Mouse (Mus musculus): ENCODE measurements at regions not wholly inside any gene's neighbourhood (a gene's known extent, or its start where the extent isn't known, plus 50 kb on each side); places are given as distances from the start of the nearest gene placed in this dataset.

DNA sequence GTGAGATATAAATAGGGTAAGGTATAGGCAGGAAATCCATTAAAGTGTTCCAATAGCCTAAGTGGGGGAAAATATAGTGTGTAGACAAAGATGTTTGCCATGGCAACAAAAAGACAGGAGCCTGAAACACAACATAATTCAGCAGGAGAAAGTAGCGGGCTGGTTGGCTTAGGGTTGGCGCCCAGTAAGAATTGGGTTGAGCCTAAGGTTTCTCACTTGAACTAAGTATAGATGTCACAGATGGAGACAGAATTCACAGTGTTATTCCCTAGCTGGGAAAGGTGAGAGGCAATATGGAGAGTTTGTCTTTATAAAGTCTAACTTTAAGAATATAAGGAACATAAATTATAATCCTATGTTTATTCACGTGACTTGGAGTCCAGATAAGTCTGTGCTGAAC is 64.8 kb upstream of the Ogfrl1 start:
- no peak for DNase-seq (ENCODE audit: low read depth)

DNA sequence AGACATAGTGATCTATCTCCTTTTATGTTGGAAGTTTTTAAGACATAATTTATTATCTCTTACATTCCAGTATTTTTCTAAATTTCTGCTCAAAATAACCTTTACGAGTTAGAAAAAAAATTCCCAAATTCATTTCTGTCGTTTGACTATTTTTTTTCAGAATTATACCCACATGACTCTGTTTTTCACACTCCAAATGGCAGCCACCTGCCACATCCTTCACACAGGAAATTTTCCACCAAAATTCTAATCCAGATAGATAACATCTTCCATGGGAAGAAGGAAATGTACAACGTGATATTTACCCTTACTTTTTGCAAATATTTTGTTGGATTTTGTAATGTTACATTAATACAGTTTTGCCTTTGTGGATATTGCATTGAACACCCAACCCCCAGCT is 66.5 kb upstream of the Ogfrl1 start:
- no peak for DNase-seq (ENCODE audit: low read depth)

DNA sequence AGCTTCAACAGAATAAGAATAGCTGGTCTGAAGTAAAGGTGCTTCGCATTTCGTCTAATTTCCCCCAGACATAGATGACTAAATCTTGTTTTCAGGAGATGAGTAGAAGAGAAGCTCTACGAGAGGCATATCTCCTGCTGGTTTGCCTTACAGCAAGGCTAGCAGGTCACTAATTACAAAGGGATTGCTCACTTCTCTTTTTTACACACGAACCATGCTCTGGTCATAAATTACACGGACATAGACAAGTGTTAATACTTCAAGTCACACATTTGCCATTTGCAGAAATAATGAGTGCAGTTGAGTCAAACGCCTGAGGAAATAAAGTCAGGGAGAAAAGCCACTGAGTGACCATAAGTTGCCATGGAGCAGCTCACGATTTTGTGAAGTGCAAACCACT is 68.8 kb upstream of the Ogfrl1 start:
- DNase-seq (ENCODE audit: low read depth) = no peak

DNA sequence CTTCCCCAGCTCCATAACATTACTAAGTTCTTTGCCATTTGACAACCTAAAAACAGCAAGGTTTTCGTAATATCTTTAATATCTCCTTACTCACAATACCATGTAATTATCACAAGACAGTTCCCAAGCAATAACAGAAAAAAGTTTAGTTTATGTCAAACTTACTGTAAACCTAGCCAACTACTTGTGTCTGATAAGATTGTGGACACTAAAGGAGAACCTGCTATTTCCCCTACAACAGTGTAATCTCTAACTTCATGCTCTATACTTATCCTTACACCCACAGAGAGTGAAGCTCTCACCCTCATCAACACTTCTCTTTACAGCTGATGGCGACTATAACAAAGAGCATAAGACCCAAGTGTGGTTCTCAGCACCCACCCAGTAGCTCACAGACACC is 69.8 kb upstream of the Ogfrl1 start:
- DNase-seq (ENCODE audit: low read depth) = no peak

DNA sequence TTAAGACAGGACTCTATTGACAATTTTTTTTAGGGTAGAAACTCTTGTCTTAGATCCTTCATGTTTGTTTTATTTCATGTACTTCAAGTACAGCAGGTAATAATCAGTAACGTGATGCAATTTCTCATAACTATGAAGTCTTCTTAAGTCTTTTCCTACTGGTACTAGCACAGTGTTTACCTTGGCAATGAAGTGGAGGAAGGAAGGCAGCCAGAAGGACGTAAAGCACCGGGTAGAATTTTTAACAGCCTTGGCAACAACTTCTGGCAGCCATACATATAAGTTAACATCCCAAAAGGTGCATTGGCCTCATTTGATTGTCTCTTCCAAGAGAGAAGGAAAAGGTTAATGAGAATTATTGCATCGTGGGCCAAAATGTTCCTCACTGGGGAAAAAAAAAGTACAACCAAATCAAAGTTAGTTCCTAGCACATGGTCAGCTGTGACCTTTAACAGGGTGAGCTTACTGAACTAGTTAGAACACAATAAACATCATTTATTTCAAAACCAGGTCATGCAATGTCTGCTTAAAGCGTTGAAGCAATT is 83.3 kb upstream of the Ogfrl1 start:
- no peak for DNase-seq (ENCODE audit: low read depth)

DNA sequence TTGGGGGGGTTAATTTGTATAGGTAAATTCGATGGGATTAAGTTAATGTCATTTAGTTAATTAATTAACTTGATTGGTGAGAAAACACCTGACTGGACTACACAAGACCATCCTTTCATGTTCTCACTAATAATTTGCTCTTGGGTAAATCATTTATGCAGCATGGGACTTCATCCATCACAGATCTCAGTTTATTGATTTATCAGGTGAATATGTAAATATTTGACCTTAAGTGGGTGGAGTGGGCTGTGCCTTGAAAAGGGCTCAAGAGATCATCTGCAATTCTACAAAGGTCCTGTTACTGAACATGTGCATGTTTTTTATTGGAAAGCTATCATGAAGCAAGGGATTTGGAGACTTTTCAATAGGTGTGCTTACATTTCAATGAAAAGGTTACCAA is 87.0 kb upstream of the Ogfrl1 start:
- DNase-seq (ENCODE audit: low read depth) = no peak

DNA sequence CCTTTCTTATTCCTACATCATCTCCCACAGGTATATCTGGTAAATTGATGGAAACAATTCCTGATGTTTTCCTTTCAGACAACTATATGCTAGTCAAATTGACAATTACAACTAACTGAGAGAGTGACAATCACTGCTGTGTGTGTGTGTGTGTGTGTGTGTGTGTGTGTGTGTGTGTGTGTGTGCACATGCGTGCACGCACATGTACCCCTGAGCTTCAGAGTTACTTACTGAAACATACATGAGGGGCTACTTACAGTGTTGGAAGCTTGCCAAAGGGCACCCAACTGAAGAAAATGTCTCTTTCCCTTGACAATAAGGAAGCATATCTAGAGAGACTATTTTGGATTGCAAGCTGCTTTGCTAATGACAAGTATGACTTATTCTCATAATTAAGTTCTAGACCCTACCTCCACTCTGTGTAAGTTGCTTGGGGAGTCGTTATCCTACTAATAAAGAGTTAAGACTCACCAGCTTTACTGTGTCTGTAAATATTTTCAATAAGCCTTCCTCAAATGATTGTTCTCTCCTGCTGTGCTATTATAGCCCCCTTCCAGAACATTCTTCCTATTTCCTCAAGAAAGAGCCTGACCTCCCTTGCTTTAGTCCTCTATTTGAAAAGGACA is 87.7 kb upstream of the Ogfrl1 start:
- no peak for DNase-seq (ENCODE audit: low read depth)

DNA sequence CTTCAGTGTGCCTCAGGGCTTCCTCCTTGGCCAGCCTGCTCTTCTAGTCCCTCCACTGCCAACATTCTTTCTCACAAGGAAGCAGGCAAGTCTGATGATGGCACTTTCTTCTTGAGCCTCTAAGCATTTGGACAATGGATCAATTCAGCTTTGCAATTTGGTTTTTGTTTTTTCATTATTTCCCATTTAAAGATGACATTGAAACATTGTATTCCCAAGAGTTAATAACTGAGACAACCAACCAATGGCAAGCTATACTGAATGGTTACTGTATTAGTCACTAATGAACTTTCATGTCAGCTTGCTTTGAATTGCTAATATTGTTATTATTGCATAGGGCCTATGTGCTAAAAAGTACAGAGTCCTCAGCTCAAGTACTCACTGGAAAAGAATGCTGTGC is 89.5 kb upstream of the Ogfrl1 start:
- no peak for DNase-seq (ENCODE audit: low read depth)

DNA sequence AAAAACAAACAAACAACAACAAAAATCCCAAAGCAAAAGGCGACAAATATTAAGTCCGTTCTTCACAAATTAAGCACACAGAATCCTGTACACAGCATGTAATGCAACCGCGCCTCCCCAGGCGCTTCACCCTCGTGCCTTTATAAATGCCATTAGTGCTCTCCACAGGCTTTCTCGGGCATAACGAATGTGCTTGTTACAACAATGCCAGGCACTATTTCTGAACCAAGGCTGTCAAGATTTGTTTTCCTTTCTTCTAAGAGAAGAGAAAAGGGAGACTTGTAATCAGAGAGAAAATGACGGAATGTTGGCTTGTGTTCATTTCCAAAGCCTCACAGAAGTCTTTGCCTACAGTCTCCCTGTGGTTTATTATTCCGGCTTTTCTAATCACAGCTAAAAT is 93.1 kb upstream of the Ogfrl1 start:
- DNase-seq (ENCODE audit: low read depth) = peak; percentile 7

DNA sequence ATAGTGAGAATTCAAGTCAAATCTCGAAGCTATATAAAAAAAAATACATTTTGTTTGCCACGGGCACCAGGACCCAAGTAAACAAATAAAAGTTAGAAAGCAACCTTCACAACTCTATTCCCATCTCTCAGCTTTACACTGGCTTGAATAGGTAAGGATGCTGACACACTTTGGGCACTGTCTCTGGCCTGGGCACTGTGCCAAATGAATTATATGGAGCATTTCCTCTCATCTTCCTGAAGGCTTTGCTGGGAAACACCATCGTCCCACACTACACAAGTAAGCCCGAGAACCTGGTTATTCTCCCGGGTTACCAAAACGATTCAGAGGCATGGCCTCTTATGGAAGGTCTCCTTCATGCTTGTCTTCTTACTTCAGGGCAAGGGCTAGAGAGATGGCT is 93.5 kb upstream of the Ogfrl1 start:
- DNase-seq (ENCODE audit: low read depth) = no peak

DNA sequence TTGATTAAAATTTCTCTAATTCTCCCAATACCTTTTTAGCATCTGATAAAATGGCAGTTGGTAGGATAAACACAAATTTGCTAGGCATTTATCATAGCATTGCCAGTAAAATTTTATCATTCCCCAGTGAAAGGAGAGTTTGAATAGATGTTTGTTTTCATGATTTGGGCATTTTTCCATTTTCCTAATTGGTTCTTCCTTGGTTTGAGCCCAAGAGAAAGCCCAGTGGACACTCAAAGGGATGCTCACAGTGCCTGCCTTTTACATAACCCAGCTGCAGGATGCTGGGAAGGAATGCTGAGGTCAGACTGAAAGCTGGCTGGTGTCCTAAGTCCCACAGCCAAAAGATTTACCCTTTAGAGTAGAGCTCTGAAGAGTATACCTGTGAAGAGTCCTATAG is 95.4 kb upstream of the Ogfrl1 start:
- no peak for DNase-seq (ENCODE audit: low read depth)

DNA sequence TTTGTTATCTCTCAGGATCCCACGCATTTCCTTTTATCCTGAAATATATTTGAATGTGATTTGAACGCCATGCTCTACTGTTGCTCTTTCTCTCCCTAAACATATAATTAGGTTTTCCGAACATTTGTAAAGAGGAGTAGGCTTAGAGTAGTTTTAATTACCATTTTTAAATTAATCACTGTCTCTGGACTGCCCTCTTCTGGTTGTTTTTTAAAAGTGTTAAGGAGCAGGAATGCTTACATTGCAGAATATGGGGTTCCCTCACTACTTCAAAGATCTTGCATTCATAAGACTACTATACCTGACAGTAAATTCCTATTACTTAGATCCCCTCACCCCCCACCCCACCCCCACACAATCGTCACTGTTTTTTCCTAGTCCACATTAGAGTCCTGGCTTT is 97.8 kb upstream of the Ogfrl1 start:
- DNase-seq (ENCODE audit: low read depth) = no peak

DNA sequence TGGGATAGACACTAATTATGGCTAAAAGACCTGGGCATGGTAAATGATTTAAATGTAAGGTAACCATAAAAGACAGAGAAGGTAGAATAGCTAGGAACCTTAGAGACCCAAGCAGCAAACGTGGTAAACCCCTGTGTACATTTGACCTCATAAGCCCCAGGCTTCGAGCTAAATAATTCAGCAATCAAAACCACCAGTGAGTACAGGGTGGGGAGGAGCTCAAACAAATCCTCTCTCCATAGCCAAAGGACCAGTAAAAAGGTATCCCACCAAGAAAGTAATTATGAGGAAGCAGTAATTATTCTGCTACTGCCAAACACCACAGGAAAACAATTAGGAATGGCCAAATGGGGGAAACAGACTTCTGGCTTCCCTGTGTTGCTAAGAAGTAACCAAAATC is 122.5 kb upstream of the Ogfrl1 start:
- DNase-seq (ENCODE audit: low read depth) = no peak

DNA sequence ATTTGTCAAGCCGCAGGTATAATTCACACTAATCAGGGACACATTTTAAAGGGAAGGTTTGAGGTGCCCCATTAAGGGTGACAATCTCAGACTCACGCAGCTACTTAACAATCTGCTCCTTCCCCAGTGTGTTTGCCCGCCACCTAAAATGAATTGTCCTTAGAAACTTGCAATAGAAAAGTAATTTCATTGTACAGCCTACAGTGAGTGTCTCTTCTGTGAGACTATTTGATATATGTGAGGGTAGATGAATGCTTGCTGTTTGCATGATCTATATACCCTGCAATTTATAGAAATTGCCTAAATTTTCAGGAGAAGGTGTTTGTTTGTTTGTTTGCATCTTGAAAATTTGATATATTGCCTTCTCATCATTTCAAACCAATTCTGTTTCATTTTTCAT is 135.1 kb upstream of the Ogfrl1 start:
- DNase-seq (ENCODE audit: low read depth) = no peak

DNA sequence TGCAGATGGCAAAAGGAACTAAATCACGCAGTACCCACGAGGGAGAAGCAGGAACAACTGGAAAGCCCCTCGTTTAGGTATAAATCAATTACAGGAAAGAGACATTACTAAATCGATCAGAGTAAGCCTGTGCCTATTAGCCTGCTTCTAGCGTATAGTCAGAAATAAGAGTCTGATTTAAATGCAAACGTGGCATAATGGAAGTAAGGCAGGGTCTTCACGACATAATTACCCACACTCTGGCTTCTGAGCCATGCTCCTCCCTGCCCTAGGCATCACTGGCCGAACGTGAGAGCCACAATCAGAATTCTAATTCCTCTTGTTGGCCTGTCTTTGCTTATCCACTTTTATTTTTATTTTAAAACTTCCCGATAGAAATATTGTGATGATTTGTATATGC is 139.0 kb upstream of the Ogfrl1 start:
- DNase-seq (ENCODE audit: low read depth) = no peak

DNA sequence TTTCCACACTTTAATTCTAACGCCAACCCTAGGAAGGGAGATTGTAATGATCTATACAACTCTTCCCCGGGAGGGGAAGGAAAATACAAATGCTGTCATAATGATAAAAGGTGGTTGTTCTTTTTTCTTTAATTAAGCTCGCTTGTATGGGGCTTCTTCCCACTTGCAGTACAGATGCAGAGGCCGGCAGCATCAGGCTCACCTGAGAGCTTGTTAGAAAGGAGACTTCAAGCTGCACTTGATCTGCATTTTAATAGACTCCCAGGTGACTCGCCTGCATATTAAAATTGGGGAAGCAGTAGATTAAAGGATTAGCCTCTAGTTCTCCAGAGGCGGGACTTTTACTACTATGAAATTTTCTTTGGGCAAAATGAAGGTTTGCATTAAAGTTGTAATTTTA is 140.8 kb upstream of the Ogfrl1 start:
- DNase-seq (ENCODE audit: low read depth) = no peak

DNA sequence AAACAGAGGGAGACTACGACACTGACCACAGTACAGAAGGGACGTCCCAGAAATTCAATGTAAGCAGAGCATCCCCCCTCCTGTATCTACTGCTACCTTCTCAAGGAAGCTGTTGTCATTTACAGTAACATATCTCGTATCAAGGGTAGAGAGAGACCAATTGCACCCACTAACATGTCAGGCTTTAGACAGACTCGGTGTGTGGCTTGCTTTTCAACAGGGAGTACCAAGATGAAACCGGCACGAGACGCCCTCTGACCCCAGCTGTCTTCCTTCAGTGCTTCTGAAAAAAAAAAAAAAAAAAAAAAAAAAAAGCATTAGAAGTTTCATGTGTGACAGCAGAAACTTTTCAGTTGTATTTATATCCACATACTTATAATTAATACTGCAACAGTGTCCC is 143.0 kb upstream of the Ogfrl1 start:
- no peak for DNase-seq (ENCODE audit: low read depth)

DNA sequence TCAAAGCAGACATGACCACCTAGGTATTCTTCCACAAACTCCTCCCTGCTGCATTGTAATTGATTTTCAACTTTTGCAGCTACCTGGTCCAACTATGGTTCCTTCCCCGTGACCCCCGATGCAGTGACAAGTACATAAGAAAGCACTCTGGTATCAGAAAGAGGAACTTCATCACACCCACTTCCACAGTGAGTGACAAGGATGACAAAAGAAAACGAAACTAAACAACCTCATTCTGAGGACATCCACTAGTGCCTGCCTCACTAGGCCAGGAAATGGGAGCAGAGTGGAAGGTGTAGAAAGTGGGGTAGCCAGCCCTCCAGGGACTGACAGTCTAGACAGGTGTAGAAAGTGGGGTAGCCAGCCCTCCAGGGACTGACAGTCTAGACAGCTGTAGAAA is 158.2 kb upstream of the Ogfrl1 start:
- DNase-seq (ENCODE audit: low read depth) = no peak

DNA sequence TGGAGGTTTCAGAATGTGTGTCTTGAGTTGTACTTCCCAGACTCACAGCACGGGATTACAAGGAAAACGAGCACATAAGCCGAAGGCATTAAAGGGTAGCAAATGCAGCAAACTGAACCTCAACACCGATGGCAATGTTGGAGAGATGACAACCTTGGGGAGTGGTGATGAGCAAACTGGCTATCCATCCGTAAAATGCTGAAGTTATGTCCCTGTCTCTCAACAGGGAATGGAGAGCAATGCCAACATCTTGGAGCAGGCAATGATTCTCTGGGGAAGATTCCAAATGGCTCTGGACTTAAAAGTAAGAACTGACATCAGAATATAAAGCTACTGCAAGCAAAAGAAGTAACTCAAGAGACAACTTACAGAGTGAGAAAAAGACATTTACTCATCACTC is 170.5 kb upstream of the Ogfrl1 start:
- no peak for DNase-seq (ENCODE audit: low read depth)

DNA sequence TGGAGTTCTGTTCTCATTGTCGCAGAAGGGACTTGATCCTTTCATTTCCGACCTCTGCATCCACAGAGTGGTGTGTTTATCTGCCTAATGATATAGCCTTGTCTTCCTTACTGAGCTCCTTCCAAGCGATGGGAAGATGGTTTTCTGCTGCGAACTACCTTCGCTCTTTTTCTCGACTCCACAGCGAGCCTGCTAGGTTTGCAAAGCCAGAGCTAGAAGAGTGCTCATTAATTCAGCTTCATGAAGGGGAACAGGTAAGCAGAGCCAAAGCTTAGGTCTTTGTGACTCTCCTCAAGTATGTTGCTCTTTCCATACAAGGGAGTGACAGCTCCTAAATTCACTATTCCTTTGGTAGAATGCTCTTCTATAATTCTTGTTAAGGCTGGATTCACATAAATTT is 176.9 kb upstream of the Ogfrl1 start:
- no peak for DNase-seq (ENCODE audit: low read depth)

DNA sequence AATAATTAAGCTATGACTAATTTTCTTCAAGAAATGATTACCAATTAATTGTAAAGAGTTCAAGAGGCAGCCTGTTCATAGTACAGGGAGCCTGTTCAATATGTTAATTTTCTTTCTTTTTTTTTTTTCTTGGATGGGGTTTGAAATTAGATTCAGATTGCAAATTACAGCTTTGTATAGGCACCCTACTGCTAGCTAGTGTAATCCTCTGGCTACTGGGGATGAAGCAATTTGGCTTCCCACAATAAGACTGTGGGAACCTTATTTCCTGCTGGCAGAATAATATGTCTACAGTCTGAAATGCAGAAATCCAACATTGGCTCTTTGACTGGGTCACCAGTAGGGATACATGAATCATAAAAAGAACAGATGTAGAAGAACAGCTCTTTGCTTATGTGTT is 177.4 kb upstream of the Ogfrl1 start:
- no peak for DNase-seq (ENCODE audit: low read depth)

DNA sequence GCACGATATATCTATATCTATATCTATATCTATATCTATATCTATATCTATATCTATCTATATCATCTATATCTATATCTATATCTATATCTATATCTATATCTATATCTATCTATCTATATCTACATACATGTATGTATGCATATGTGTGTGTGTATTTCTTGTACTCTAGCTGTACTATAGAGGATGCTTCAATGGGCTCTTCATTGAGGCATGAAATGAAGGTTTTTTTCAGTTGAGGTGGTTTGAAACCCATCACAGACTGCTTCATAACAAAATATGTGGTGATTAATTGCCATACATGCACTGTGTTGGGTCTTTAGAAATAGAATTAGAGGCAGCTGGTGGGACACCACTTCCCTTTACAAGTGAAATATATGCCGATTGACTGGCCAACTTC is 177.9 kb upstream of the Ogfrl1 start:
- DNase-seq (ENCODE audit: low read depth) = no peak

DNA sequence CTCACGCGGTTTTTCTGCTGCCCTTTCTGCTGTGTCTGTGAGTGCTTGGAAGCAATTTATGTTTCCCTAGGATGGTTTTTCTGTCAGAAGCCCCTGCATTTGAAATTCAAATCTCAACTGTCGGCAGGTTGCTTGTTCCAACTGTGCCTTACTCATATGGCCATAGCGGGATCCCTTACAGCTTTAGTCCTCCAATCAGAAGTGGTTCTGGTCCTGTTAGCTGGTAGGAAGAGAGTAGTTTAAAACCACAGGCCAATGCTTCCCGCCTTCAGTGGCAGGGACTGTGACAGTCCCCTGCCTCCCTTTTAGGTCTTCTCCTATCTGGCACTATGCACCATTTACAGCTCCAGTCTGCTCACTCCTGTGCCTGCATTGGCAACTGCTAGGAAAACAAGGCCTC is 178.6 kb upstream of the Ogfrl1 start:
- no peak for DNase-seq (ENCODE audit: low read depth)

DNA sequence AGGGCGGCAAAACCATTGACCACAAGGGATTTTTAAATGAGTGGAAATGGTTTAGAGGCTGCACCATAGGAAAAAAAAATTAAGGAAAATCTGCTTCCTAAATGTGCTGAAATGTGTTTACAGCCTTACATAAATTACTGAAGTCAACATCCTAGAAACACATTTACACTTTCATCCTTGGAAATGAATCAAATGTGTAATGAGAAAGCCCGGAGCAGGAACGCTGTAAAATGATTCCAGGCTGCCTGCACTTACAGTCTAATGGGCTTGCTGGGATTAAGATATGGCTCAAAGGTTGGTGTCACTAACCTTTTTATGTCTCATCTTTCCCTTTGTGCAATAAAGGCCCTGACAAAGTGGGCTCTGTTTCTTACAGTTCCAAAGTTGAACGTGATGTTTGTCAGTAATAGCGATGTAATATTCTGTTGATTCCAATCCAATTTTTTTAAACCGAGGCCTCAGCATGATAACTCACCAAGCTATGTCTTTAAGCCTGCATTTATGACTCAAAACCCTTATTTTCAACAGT is 172.1 kb upstream of the B3gat2 start:
- DNase-seq (ENCODE audit: low read depth) = no peak
